Mouse (Mus musculus): ENCODE data around the gene Trex2. TPM values are rescaled to one million over a fixed set of nuclear protein-coding genes. Genes with fewer than 3 reads are reported as not detected.

Gene Trex2
- total RNA-seq (2021) = not detected

DNA sequence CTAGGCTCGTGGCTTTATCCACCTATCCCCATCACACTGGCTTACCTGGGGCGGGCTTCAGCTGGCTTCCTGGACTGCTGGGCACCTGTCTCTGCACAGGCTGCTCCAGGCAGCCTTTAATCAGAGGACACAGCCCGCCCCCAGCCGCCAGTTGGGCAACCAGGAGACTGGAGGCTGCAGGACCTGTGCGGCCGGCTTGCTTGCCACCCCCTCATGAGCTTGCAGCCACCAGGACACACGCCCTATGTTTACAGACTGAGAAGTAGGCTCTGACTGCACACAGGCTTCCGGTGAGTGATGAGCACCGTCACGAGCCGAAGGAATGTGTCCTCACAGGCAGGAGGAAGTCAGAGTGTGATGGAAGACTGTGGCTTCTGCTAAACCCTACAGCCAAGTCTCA is at the start of gene Trex2:
Trex2 (minus strand) TSS at position 93 of the 400 bp plus-strand sequence.
- no peak for DNase-seq

DNA sequence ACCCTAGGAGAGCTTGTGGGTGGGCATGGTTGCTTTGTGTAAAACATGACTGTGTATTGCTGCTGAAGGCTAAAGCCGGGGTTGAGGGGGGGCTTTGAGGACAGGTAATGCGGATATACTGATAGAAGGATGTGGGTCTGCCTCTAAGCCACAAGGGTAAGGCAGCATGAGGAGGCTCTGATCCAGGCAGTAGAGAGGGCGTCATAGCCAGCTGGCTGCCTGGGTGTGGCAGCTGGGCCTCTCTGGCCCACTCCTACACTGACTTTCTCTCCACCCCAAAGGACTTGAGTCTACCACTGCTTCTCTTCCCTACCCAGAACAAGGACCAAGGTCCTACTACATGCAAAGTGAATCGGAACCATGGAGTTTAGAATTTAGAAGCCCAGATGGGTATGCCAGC is 49.7 kb upstream of the Trex2 start:
- DNase-seq = no peak

DNA sequence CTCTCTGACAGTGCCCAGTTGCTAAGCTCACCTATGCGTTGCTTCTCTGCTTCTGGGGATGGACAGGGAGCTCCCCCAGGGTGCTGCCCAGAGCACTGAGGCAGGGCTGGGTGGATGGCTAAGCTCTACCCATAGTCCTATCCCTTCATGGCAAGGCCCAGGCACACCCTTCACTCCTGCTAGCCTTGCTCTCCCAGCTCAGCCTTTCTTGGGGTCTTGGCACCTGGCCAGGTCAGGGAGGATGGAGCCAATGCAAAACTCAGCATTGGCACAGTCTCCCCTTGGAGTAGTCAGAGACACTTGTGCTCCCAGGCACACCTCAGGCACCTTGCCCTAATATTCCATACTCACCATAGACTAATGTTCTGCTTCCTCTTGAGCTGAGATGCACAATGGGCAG is 48.9 kb upstream of the Trex2 start:
- DNase-seq = peak; percentile 40

DNA sequence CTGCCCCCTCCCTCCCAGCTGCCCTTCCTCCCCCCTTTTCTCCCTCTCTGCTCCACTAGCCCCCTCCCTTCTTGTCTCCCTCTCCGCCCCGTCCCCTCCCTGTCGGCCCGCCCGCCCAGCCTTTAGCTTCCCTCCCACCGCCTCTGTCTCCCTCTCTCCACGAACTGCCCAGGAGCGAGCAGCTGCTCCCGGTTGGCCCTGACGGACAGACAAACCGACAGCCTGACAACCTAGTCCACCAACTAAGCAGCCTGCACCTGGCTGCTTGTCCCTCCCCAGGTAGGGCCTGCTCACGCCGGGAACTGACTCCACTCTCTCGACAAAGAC is 48.3 kb upstream of the Trex2 start, which contains the start of gene Bgn:
Bgn (plus strand) TSS at position 119 of the 327 bp plus-strand sequence.
- peak; percentile 49 for DNase-seq

DNA sequence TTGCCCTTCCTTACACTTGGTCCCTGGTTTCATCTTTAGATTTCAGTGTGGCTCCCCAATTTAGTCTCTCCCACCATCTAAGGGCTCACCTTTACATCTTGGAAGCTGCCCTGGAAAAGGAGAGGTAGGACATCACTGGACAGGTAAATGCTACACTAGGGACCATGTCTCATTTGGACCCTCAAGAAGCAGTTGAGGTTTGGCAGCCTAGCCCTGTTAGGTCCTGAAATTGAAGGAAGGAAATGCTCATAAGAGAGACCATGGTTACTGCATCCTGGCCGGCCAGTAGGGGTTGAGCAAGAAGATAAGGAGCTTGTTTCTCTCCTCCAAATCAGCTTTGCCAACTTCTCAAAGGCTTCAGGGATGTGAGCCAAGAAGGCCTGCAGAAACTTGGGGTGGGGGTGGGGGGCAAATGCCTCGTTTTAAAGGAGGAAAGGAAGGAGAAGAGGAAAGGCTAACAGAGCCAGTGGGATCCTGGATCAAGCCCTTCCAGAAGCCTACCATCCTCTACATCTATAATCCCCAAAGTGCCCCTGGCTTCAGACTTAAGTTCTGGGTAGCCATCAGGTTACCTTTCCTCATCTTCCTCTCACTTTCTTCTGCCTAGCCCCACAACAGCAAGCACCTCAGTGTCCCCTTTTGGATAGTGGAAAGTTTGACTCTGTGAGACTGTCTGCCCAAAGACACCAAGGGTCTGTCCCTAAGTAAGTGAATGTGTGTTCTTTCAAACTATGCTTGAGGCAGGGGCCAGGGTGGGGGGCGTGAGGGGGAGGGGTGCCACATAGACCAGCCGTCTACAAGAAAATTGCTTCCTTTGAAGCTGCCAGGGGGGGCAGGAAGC is 47.7 kb upstream of the Trex2 start:
- DNase-seq = no peak

DNA sequence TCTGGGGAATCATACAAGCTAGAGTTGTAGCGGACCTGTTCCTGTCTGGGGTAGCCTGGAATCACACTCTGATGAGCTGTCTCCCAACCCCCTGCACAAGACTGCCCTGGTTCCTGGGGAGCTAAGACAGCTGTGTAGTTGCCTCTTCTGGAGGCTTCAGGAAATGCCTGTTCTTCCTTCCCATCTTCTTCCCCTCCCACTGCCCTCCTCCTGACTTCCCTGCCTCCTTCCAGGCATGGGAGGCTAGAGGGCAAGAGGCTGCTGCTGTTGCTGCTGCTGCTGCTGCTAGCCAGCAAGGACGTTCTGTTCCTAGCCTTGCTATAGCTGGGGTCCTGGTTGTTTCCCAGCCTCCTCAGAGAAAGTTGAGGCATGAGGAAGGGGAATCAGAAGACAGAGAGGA is 45.2 kb upstream of the Trex2 start:
- no peak for DNase-seq

DNA sequence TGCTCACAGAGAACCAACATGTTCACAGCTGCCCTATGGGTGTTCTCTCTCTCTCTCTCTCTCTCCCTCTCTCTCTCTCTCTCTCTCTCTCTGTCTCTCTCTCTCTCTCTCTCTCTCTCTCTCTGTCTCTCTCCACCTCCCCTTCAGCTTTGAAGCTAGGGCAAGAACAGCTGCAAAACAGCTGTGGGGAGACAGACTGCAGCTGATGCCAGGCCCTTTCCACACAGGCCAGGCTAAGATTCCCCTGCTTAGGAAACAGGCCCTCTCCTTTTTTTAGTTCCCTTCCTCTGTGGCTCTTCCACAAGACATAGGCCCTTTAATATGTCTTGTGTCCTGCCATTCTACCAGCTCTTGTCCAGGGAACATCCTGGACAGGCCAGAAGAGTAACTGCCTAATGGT is 44.5 kb upstream of the Trex2 start:
- DNase-seq = no peak

DNA sequence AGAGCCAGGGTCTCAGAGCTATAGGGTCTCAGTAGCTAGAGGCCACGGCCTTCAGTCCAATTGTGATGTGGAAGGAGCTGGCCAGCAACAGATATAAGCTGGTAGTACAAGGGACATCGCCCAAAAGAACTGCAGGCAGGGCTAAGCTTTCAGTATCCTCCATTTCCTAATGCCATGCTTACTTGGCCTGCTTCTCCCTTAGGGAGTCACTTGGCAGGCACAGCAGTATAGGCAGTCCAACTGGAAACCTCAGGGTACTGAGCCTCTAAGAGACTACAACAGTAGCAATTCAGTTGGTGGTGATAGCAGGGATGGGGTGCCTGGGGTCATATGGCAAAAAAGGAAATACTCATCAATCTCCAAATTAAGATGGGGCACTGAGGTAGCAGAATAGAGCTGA is 42.4 kb upstream of the Trex2 start:
- no peak for DNase-seq

DNA sequence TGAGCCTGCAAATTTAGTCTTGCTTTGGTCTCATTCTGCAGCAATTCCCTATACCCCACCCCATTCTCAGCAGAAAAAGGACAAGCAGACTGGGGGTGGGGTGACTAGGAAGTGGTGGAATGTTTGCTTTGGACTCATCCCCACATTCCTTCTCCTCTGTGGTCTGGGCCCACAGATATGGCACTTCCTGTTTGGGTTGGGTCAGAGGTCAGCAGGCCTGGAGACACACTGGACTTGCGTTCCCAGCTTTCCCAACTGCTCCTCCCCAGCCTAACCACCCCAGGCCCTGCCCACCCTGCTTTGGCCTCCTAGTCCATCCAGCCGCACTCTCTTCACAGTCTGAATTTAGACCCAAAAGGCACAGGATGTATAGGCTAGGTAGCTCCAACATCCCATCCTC is 41.5 kb upstream of the Trex2 start:
- peak; percentile 59 for DNase-seq

DNA sequence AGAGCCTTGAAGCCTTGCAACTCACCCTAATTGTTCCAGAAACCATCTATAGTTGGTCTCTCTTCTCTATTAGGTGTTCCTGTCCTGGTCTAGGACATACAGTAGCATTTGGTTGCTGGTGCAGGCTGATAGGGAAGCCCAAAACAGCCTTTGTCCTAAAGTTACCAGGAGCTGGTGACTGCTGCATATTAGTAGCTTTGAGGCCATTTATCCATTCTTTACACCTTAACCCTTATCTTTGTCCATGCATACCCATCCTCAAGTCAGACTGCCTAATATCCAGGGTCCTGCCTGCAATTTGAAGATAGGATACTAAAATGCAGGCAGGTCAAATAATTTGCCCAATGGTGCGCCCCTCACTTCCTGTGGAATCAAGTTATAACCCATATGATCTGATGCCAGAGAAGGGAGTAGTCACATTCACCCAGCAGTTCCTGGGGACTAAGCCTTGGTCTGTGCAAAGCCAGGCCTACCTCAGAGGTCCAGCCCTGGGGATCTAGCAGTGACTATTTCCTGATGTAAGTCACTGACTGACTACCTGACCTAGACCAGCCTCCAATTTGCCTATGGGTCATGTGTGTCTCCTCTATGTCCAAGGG is 40.6 kb upstream of the Trex2 start:
- DNase-seq = no peak

DNA sequence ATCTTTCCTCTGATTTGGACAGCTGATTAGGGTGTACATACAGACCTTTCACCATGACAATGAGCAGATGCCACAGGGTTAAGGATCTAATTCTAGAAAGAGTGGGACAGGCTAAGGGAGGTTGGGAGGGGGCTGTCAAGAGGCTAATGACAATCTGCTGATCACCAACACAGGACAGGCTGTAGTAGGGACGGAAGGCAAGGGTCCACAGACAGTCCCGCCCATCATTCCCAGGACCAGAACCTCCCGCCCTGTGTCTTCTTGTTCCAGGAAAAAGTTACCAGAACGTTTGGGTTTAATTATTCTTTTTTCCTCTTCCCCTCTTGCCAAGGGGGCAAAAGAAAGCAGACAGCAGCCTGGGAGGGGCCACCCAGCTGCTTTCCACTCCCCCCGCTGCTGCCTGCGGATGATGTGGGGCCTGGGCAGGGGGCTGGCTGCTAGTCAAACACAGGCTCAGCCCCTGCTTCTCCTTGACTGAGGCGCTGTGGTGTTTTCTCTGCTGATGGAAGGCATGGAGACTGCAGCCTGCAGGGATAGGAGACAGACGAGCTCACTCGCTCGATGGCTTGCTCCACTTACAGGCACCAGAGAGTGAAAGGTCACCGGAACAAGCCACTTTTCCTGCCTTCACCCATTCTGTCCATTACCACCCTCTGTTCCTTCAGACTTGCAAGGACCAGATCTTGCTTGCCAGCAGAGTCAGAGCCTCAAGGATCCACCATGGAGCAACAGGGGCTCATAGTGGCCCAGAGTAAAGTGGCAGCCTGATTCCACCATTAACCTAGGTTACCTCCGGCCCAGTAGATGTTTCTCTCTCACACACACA is 39.4 kb upstream of the Trex2 start:
- peak; percentile 54 for DNase-seq

DNA sequence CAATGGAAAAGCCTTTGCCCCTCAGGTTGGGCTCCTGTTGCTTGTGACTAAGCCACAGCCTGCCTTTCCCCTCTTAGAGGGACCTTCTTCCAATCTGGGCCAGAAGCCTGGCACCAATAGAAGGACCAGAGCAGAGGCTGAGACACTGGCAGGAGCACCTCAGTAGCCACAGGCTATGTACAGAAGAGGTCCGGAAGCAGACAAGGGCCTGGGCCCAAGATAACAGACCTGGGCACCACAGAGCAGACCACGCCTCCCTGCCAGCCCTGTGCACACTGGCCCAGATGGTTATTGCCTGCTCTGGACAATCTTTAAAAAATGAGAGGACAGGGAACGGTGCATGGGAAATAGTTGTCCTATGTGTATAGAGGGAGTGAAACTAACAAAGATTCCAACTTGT is 36.6 kb upstream of the Trex2 start:
- DNase-seq = no peak

DNA sequence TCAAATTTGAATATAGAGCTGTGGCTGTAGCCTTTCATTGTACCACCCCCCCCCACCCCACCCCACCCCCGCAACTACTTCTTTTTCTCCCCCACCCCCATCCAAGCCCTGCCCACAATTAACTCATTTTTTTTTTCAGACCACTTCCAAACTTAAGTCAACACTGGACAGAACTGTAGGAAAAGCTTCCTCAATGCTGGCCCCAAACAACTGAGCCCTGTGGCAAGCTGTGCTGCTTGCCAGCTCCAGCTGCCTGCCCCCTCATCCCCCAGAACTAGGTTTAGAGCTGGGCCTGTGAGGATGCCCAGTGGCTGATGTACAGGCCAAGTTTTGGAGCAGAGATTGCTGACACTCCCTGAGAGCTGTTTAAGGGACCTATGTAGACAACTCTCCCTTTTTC is 33.6 kb upstream of the Trex2 start:
- DNase-seq = no peak

DNA sequence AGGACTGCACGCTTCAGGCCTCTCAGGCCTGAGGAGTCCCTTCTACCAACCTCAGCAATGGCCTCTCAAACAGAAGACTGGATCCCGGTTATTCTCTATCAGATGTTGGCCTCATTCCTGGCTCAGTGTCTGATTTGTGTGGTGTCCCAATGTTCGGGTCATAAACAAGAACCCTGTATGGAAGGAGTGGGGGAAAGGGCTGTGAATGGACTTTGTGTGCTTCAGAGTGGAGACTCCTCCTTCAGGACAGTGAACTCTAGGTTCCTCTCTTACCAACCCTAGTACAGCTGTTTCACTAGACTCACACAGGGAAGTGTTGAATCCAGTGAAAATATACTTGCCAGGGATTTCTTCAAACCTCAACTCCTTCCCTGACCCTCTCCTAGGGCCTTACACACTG is 33.2 kb upstream of the Trex2 start:
- no peak for DNase-seq

DNA sequence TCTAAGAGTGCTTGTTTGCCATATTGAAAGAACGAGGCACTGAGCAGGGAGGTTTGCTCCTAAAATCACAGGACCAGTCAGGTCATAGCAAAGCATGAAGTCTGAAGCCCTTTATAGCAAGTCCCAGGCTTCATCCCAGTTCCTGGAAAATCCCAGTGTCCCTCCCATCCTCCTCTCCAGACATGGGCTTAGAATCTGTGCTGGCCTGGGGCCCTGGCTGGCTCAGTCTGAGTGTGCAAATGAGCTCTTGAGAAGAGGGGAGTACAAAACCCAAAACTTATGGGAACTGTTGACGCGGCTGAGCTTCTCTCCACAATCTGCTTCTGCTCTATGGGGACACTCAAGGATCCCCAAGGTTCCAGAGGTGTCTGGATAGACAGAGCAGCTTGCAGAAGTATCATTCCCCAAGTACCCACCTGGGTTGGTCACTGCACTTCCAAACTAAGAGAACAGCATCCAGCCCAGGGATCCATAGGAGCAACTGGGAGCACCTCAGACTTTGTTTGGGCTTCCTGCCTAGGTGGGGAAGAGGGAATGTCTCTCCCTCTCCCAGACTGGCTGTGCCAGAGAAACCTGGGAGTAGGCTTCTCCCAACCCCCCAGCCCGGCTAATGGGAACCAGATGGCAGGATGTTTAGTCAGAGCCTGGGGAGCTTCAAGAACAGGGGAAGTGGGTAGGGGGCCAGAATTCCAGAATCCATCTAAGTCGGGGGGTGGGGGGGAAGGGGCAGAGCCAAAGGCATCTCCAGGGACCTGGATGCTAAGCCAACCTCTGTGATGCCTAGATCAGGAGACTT is 32.5 kb upstream of the Trex2 start:
- DNase-seq = peak; percentile 51

DNA sequence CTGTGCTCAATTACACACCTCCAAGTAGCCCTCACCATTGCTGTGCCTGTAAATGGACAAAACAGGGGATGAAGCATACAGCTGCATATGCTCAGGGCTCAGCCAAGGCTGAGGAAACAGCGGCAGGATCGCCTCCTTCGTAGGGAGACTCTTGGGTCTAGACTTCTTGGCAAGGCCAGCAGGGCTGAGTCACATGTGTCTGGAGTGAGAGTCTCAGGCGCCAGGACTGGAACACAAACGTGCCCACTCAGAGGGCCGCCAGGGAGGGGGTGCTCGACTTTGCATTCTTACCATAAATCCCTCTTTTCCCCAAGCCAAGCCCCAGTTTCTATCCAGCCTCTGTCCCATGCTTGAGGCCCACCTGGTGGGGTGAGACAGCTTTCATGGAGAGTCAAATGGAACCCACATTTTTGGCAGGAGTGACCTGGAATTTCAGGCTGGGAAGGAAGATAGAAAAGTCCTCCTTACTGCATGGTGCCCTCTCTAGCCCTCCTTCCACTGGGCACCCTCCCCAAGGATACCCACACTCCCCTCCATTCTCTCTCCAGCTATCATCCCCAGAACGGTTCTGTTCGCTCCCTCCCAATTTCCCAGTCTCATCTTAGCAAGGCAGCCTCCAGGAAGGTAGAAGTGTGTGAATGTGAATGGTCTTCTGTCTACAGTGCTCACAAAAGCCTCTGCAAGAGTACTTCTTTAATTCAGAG is 30.5 kb upstream of the Trex2 start:
- DNase-seq = peak; percentile 63

DNA sequence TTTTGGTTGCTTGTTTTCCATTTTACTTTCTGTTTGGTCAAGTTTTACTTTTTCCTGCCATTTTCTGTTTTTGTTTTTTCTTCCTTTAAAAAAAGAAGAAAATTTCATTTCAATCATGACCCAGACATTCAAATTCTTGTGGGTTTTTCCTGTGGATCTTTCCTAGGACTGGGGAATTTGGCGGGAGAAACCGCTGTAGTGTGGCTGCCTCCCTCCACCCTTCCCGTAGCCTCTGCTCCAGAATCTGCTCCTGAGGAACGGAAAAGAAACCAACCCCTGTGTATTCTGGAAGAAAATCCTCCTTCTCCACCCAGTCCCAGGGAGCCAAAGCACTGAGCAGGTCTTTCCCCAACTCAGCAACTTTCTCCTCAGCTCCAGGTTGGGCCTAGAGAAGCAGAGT is 25.6 kb upstream of the Trex2 start:
- no peak for DNase-seq

DNA sequence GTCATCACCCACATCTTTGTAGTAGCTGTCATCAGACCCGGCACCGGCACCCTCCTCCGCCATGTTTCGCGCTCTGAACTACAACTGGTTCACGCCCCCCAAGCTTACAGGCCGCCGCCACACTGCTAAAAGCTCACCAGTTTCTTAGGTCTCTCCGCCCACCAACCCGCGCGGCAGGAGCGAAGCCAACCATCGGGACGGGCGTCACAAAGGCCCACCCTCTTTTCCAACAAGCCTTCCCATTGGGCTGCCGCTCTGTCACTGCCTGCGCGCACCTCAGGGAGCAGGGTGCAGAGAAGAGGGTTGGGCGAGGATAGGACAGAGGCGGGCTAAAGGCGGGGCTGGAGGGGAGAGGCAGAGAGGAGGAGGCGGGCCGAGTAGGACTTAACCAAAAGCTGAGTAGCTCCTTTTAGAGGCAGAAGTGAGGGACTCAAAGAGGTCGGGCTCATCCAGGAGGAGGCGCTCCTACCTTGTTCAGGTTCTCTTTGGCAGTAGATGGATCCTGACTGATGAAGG is 23.8 kb upstream of the Trex2 start, which contains the start of gene Haus7:
Haus7 (minus strand) TSS at position 168 of the 516 bp plus-strand sequence.
- peak; percentile 92 for DNase-seq

DNA sequence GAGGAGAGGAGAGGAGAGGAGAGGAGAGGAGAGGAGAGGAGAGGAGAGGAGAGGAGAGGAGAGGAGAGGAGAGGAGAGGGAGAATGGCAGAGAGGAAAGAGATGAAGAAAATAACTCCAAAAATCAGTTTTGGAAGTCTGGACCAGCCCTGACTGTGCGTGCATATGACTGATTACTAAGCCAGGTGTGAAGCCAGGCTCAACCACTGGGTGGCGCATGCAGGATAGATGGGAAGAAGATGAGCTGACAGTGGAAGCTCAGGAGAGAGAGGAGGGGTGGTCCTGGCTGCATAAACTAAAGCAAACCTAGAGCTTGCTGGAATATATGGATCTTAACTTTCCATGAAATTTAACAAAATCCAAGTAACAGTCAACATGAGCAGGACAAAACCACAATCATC is 16.8 kb upstream of the Trex2 start:
- DNase-seq = peak; percentile 78

DNA sequence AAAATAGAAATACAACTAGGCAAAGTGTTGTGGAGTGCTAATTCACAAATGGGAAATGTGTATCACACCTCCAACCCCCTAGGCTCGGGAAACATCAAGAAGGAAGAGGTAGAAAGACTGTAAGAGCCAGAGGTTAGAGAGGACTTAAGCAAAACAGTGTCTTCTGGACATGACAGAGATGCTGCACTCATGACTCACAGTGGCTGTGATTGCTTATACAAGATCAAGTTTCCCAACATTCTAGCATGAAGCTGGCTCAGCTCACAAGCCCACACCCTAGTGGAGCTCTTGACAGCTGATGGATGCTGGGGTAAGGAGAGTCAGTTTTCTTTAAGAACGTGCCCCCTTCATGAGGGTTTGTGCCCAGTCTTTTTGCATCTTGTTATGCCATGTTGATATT is 6.3 kb upstream of the Trex2 start:
- no peak for DNase-seq

DNA sequence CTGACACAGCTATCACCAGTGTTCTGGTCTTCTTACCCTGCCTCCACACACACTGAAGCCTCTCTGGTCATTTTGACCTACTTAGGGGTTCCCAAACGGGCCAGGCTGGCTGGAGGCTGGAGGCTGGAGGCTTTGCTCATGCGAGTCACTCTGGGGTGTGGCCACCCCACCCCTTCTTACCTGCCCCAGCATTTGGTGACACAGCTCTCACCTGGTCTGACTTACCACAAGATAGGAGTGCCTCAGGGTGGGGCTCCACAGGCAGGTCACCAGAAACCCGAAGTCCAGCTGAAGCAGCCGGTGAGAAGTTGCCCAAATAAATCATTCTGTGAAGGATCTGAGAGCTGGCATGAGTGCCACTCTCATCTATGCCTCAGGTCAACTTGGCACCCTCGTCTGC is 2.3 kb downstream of the Trex2 start:
- no peak for DNase-seq

DNA sequence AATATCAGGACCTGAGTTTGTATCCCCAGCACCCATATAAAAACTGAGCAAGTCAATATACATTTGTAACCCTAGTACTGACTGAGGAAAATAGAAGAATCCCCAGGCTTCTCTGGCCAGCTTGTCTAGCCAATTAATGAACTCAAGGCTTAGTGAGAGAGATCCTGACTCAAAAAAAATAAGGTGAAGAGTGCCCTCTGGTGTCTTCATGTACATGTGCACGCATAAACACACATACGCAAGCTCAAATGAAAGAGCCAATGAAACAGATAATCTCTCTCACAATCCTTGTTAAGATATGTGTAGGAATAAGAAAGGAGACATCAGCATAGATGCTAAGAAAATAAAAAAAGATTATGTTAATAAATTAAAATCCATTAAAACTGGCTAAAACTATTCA is 5.1 kb downstream of the Trex2 start:
- DNase-seq = no peak

Measured in heart, postnatal 4 days (tissue).